Mouse (Mus musculus) hindbrain, embryonic 11.5 days (tissue): ENCODE results near the gene Gm20388. TPM values are rescaled to one million over a fixed set of nuclear protein-coding genes. Genes with fewer than 3 reads are reported as not detected.

Experiments
- ATAC-seq: fragments of 200-750 bp; cut with Nextera tagmentation; 2 replicates; pipeline ENCODE4 v1.8.0; 2017; ENCODE audit warnings: mild to moderate bottlenecking, moderate TSS enrichment, moderate library complexity; ENCODE audit not compliant: low FRiP score
- DNase-seq: peaks from one replicate; pipeline ENCODE4 v3.0.0-alpha.2; 2015; ENCODE audit warnings: low spot score
- H3K27ac ChIP-seq: fragments of 300-500 bp; sonication (generic); 2 replicates; pipeline ENCODE4 v1.5.1; 2014; ENCODE audit warnings: mild to moderate bottlenecking, low read depth, low read length
- H3K27me3 ChIP-seq: fragments of 300-500 bp; sonication (generic); 2 replicates; pipeline ENCODE4 v1.6.1; 2014; ENCODE audit warnings: mild to moderate bottlenecking, low read length, moderate library complexity, mixed read lengths; ENCODE audit not compliant: control insufficient read depth, insufficient read depth
- H3K36me3 ChIP-seq: fragments of 300-500 bp; sonication (generic); 2 replicates; pipeline ENCODE4 v1.6.1; 2014; ENCODE audit warnings: mild to moderate bottlenecking, low read length, moderate library complexity, mixed read lengths; ENCODE audit not compliant: control insufficient read depth, insufficient read depth
- H3K4me1 ChIP-seq: fragments of 300-500 bp; sonication (generic); replicated peaks from 2 replicates; pipeline ENCODE4 v1.6.1; 2014; ENCODE audit warnings: low read length, mixed read lengths; ENCODE audit not compliant: control insufficient read depth, insufficient read depth
- H3K4me2 ChIP-seq: fragments of 300-500 bp; sonication (generic); replicated peaks from 2 replicates; pipeline ENCODE4 v1.6.1; 2014; ENCODE audit warnings: mild to moderate bottlenecking, low read depth, low read length
- H3K4me3 ChIP-seq: fragments of 300-500 bp; sonication (generic); 2 replicates; pipeline ENCODE4 v1.5.1; 2014; ENCODE audit warnings: low read depth, low read length
- H3K9ac ChIP-seq: fragments of 300-500 bp; sonication (generic); 2 replicates; pipeline ENCODE4 v1.6.1; 2014; ENCODE audit warnings: low read depth, low read length
- H3K9me3 ChIP-seq: fragments of 300-500 bp; sonication (generic); 2 replicates; pipeline ENCODE4 v1.6.1; 2016; ENCODE audit warnings: low read length; ENCODE audit not compliant: control insufficient read depth
- WGBS: fragments of 180-500 bp; shearing (Covaris S2); extraction: QIAGEN DNeasy Blood & Tissue Kit; methylation state at CpG from one replicate; pipeline ENCODE4 v1.1.7; 2014; 5-methylcytosine and 5-hydroxymethylcytosine counted together
- polyA plus RNA-seq: library from polyadenylated mRNA; unstranded; fragments of >200 nt; fragmentation: Nextera tagmentation; extraction: Ambion mirVana; gene quantifications from 2 replicates; pipeline ENCODE4 v1.2.1, GENCODE M21; 2014

Gm20388 gene
- polyA plus RNA-seq, 1 experiment from 2014 or later, result 11.8 TPM

- Histone ChIP-seq H3K9me3 (no peaks in the 10 kb centered on the region), H3K4me1 (0 out of 2 replicates have a peak, but pooled peaks cover 2% of the 10 kb centered on the region), H3K9ac (no peak overlapping the region), H3K27ac (no peak overlapping the region), H3K36me3 (no peaks in the 10 kb centered on the region), H3K4me3 (no peak overlapping the region), H3K27me3 (no peaks in the 10 kb centered on the region), H3K4me2 (no peak overlapping the region)
- no peak for ATAC-seq
- 85% methylated on average over 18 of the region's 18 CpGs for WGBS
- no peak for DNase-seq
Measured at GRCm38 (mm10) chr8:121525111-121525818, 1614.6 kb downstream of the Gm20388 start.

GRCm38 (mm10) chr8:121526811-121527550, 1616.3 kb downstream of the Gm20388 start:
- no peaks in the 10 kb centered on the region for H3K27me3 ChIP-seq
- no peaks in the 10 kb centered on the region for H3K36me3 ChIP-seq
- H3K27ac ChIP-seq, result no peak overlapping the region
- H3K9ac ChIP-seq, result no peak overlapping the region
- 71% methylated on average over 6 of the region's 6 CpGs for WGBS
- H3K4me2 ChIP-seq, result no peak overlapping the region
- H3K4me1 ChIP-seq, result 0 out of 2 replicates have a peak, but pooled peaks cover 2% of the 10 kb centered on the region
- H3K9me3 ChIP-seq, result no peaks in the 10 kb centered on the region
- DNase-seq, result no peak
- no peak overlapping the region for H3K4me3 ChIP-seq
- no peak for ATAC-seq

- no peaks in the 10 kb centered on the region for H3K27me3 ChIP-seq
- no peak overlapping the region for H3K4me2 ChIP-seq
- ATAC-seq (no peak), DNase-seq (no peak)
- 0 out of 2 replicates have a peak, but pooled peaks cover 2% of the 10 kb centered on the region for H3K4me1 ChIP-seq
- no peaks in the 10 kb centered on the region for H3K36me3 ChIP-seq
- H3K9me3 ChIP-seq, result no peaks in the 10 kb centered on the region
- no peak overlapping the region for H3K9ac ChIP-seq
- H3K27ac ChIP-seq, result no peak overlapping the region
- WGBS, result 87% methylated on average over 9 of the region's 9 CpGs
- no peak overlapping the region for H3K4me3 ChIP-seq
Measured at GRCm38 (mm10) chr8:121527751-121528150, 1617.1 kb downstream of the Gm20388 start.

- no peak for ATAC-seq
- no peak for DNase-seq
- Histone ChIP-seq H3K9ac (no peak overlapping the region), H3K4me1 (0 out of 2 replicates have a peak, but pooled peaks cover 2% of the 10 kb centered on the region), H3K27me3 (no peaks in the 10 kb centered on the region), H3K4me2 (no peak overlapping the region), H3K4me3 (no peak overlapping the region), H3K36me3 (no peaks in the 10 kb centered on the region), H3K9me3 (no peaks in the 10 kb centered on the region), H3K27ac (no peak overlapping the region)
- WGBS, result 90% methylated on average over 15 of the region's 15 CpGs
Measured at GRCm38 (mm10) chr8:121528790-121529189, 1618.1 kb downstream of the Gm20388 start.

GRCm38 (mm10) chr8:121530639-121531038, 1620.0 kb downstream of the Gm20388 start:
- H3K36me3 ChIP-seq, result no peaks in the 10 kb centered on the region
- no peak for ATAC-seq
- no peak overlapping the region for H3K9ac ChIP-seq
- 85% methylated on average over 10 of the region's 10 CpGs for WGBS
- H3K4me1 ChIP-seq, result 0 out of 2 replicates have a peak, but pooled peaks cover 2% of the 10 kb centered on the region
- no peak overlapping the region for H3K27ac ChIP-seq
- DNase-seq, result no peak
- no peaks in the 10 kb centered on the region for H3K9me3 ChIP-seq
- no peaks in the 10 kb centered on the region for H3K27me3 ChIP-seq
- H3K4me2 ChIP-seq, result no peak overlapping the region
- no peak overlapping the region for H3K4me3 ChIP-seq

GRCm38 (mm10) chr8:121532381-121532780, 1621.7 kb downstream of the Gm20388 start:
- Histone ChIP-seq H3K4me3 (no peak overlapping the region), H3K36me3 (no peaks in the 10 kb centered on the region), H3K27ac (no peak overlapping the region), H3K27me3 (no peaks in the 10 kb centered on the region), H3K4me2 (no peak overlapping the region), H3K4me1 (no peaks in the 10 kb centered on the region), H3K9ac (no peak overlapping the region), H3K9me3 (no peaks in the 10 kb centered on the region)
- DNase-seq (peak; percentile 66), ATAC-seq (no peak)
- 47% methylated on average over 5 of the region's 5 CpGs for WGBS

- WGBS, result 80% methylated on average over 19 of the region's 19 CpGs
Measured at GRCm38 (mm10) chr8:121541862-121542261, 1631.2 kb downstream of the Gm20388 start.

GRCm38 (mm10) chr8:121542901-121543300, 1632.3 kb downstream of the Gm20388 start:
- WGBS, result 54% methylated on average over 13 of the region's 13 CpGs
- Histone ChIP-seq H3K4me2 (no peak overlapping the region), H3K9me3 (no peaks in the 10 kb centered on the region), H3K36me3 (no peaks in the 10 kb centered on the region), H3K4me1 (no peaks in the 10 kb centered on the region), H3K4me3 (no peak overlapping the region), H3K27ac (no peak overlapping the region), H3K27me3 (0 out of 2 replicates have a peak, but pooled peaks cover 2% of the 10 kb centered on the region), H3K9ac (no peak overlapping the region)
- DNase-seq, result no peak
- no peak for ATAC-seq

More at GRCm38 (mm10) chr8:121541862-121542261, 1631.2 kb downstream of the Gm20388 start:
- Histone ChIP-seq H3K9ac (no peak overlapping the region), H3K4me2 (no peak overlapping the region), H3K27me3 (0 out of 2 replicates have a peak, but pooled peaks cover 2% of the 10 kb centered on the region), H3K4me1 (no peaks in the 10 kb centered on the region), H3K36me3 (no peaks in the 10 kb centered on the region), H3K27ac (no peak overlapping the region), H3K4me3 (no peak overlapping the region), H3K9me3 (no peaks in the 10 kb centered on the region)
- ATAC-seq (no peak), DNase-seq (no peak)
